Mouse (Mus musculus) lung, adult 18-20 months (tissue): Measurements from ENCODE around the gene Caln1.
"Not testable (repeated sequence)": the region's sequence is repeated elsewhere in the genome, so short reads cannot be mapped to it uniquely, and the experiment has no call there.

ENCODE experiments used
- DNase-seq, 2 experiments: peaks; one replicate each; pipeline ENCODE4 v3.0.0; 2022; ENCODE audit warnings: mixed read lengths in 2 of 2

Caln1 gene

GRCm38 (mm10) chr5:130563146-130563545, 193.9 kb downstream of the Caln1 start:
- DNase-seq: no peak

- DNase-seq: no peak
These were observed 196.7 kb downstream of the Caln1 start for GRCm38 (mm10) chr5:130566002-130566401.

GRCm38 (mm10) chr5:130577581-130577980, 208.3 kb downstream of the Caln1 start:
- no peak for DNase-seq

GRCm38 (mm10) chr5:130584042-130584441, 214.8 kb downstream of the Caln1 start:
- no peak for DNase-seq

- no peak for DNase-seq
These were observed 217.0 kb downstream of the Caln1 start for GRCm38 (mm10) chr5:130586257-130586656.

- no peak for DNase-seq
These were observed 227.3 kb downstream of the Caln1 start for GRCm38 (mm10) chr5:130596541-130596940.

GRCm38 (mm10) chr5:130613657-130614056, 244.4 kb downstream of the Caln1 start:
- no peak for DNase-seq

GRCm38 (mm10) chr5:130614209-130614608, 245.0 kb downstream of the Caln1 start:
- no peak for DNase-seq

- DNase-seq: no peak
These were observed 250.8 kb downstream of the Caln1 start for GRCm38 (mm10) chr5:130620060-130620459.

GRCm38 (mm10) chr5:130623206-130623605, 254.0 kb downstream of the Caln1 start:
- DNase-seq: peak; percentile 33 to 66

GRCm38 (mm10) chr5:130627800-130628199, 258.5 kb downstream of the Caln1 start:
- no peak for DNase-seq

- no peak for DNase-seq
These were observed 266.1 kb downstream of the Caln1 start for GRCm38 (mm10) chr5:130635397-130635796.

GRCm38 (mm10) chr5:130641881-130642280, 272.6 kb downstream of the Caln1 start:
- no peak for DNase-seq

- DNase-seq: not testable (repeated sequence)
These were observed 276.9 kb downstream of the Caln1 start for GRCm38 (mm10) chr5:130646126-130646525.

GRCm38 (mm10) chr5:130658141-130658540, 288.9 kb downstream of the Caln1 start:
- no peak for DNase-seq

- no peak for DNase-seq
These were observed 296.8 kb downstream of the Caln1 start for GRCm38 (mm10) chr5:130666091-130666490.

GRCm38 (mm10) chr5:130672588-130672987, 303.3 kb downstream of the Caln1 start:
- DNase-seq: no peak

- no peak for DNase-seq
These were observed 303.8 kb downstream of the Caln1 start for GRCm38 (mm10) chr5:130673092-130673491.

- DNase-seq: no peak
These were observed 308.6 kb downstream of the Caln1 start for GRCm38 (mm10) chr5:130677895-130678294.

- DNase-seq: no peak
These were observed 316.8 kb downstream of the Caln1 start for GRCm38 (mm10) chr5:130685911-130686658.

GRCm38 (mm10) chr5:130688385-130689138, 319.3 kb downstream of the Caln1 start:
- DNase-seq: no peak

- no peak for DNase-seq
These were observed 322.1 kb downstream of the Caln1 start for GRCm38 (mm10) chr5:130691349-130691748.

GRCm38 (mm10) chr5:130699476-130699875, 330.2 kb downstream of the Caln1 start:
- DNase-seq: no peak

- no peak for DNase-seq
These were observed 332.5 kb downstream of the Caln1 start for GRCm38 (mm10) chr5:130701777-130702176.
